Mouse (Mus musculus) urinary bladder, postnatal 10 days (tissue): ENCODE data around the gene Col6a5.

ENCODE experiments used
- DNase-seq: peaks from one replicate; pipeline ENCODE4 v3.0.0; 2022; ENCODE audit warnings: low spot score

Gene Col6a5

GRCm38 (mm10) chr9:105827076-105827647, 133.3 kb downstream of the Col6a5 start:
- no peak for DNase-seq

- DNase-seq: no peak
Observed at GRCm38 (mm10) chr9:105820711-105821110, 139.7 kb downstream of the Col6a5 start.

- DNase-seq: no peak
Observed at GRCm38 (mm10) chr9:105819155-105819709, 141.2 kb downstream of the Col6a5 start.

- DNase-seq: no peak
Observed at GRCm38 (mm10) chr9:105814436-105814835, 146.0 kb downstream of the Col6a5 start.

GRCm38 (mm10) chr9:105811458-105811857, 149.0 kb downstream of the Col6a5 start:
- no peak for DNase-seq

GRCm38 (mm10) chr9:105808920-105809505, 151.4 kb downstream of the Col6a5 start:
- DNase-seq: no peak
